Mouse (Mus musculus) stomach, embryonic 16.5 days (tissue): Measurements from ENCODE around the gene Phf23. TPM values are rescaled to one million over a fixed set of nuclear protein-coding genes. Genes with fewer than 3 reads are reported as not detected.
A peak's percentile ranks its signal among the peaks of the same experiment; 100 is the strongest.

ENCODE experiments used
- ATAC-seq: fragments of 200-750 bp; cut with Nextera tagmentation; 2 replicates; pipeline ENCODE4 v1.8.0; 2017; ENCODE audit warnings: moderate number of reproducible peaks, moderate TSS enrichment; ENCODE audit not compliant: insufficient read depth, low FRiP score
- H3K27ac ChIP-seq: fragments of 300-500 bp; sonication (generic); 2 replicates; pipeline ENCODE4 v1.5.1; 2014; ENCODE audit warnings: low read length
- H3K27me3 ChIP-seq: fragments of 300-500 bp; sonication (generic); 2 replicates; pipeline ENCODE4 v1.6.1; 2014; ENCODE audit warnings: low read length, control low read depth, mixed read lengths; ENCODE audit not compliant: control insufficient read depth, insufficient read depth
- H3K36me3 ChIP-seq: fragments of 300-500 bp; sonication (generic); 2 replicates; pipeline ENCODE4 v1.6.1; 2014; ENCODE audit warnings: low read length; ENCODE audit not compliant: control insufficient read depth, insufficient read depth
- H3K4me1 ChIP-seq: fragments of 300-500 bp; sonication (generic); 2 replicates; pipeline ENCODE4 v1.6.1; 2014; ENCODE audit warnings: low read length, control low read depth, mixed read lengths; ENCODE audit not compliant: control insufficient read depth, insufficient read depth
- H3K4me2 ChIP-seq: fragments of 300-500 bp; sonication (generic); 2 replicates; pipeline ENCODE4 v1.6.1; 2014; ENCODE audit warnings: low read depth, low read length, mixed read lengths
- H3K4me3 ChIP-seq: fragments of 300-500 bp; sonication (generic); replicated peaks from 2 replicates; pipeline ENCODE4 v1.5.1; 2014; ENCODE audit warnings: mild to moderate bottlenecking, low read length
- H3K9ac ChIP-seq: fragments of 300-500 bp; sonication (generic); 2 replicates; pipeline ENCODE4 v1.6.1; 2014; ENCODE audit warnings: low read length
- H3K9me3 ChIP-seq: fragments of 300-500 bp; sonication (generic); replicated peaks from 2 replicates; pipeline ENCODE4 v1.6.1; 2016; ENCODE audit warnings: low read length, control low read depth; ENCODE audit not compliant: control insufficient read depth
- WGBS: fragments of 180-500 bp; shearing (Covaris S2); extraction: QIAGEN DNeasy Blood & Tissue Kit; methylation state at CpG from one replicate; pipeline ENCODE4 v1.1.7; 2014; 5-methylcytosine and 5-hydroxymethylcytosine counted together
- polyA plus RNA-seq: library from polyadenylated mRNA; unstranded; fragments of >200 nt; fragmentation: Nextera tagmentation; extraction: Ambion mirVana; gene quantifications from 2 replicates; pipeline ENCODE4 v1.2.1, GENCODE M21; 2015

The Phf23 gene
- polyA plus RNA-seq, 1 experiment from 2014 or later, result 47.9 TPM

GRCm38 (mm10) chr11:69982877-69983276 lies 12.7 kb upstream of the Phf23 start:
- 14% methylated on average over 5 of the region's 5 CpGs for WGBS
- 0 out of 2 replicates have a peak overlapping the region, but pooled peaks have one; percentile 7 for H3K27ac ChIP-seq
- H3K4me2 ChIP-seq, result peak overlapping the region; percentile 76
- H3K9ac ChIP-seq, result peak overlapping the region; percentile 99
- no peaks in the 10 kb centered on the region for H3K27me3 ChIP-seq
- peaks cover 14% of the 10 kb centered on the region for H3K36me3 ChIP-seq
- peaks cover 16% of the 10 kb centered on the region for H3K4me1 ChIP-seq
- no peak for ATAC-seq
- no peaks in the 10 kb centered on the region for H3K9me3 ChIP-seq
- H3K4me3 ChIP-seq, result peak overlapping the region; percentile 94; the same call in 1 of the 2 replicates

DNA sequence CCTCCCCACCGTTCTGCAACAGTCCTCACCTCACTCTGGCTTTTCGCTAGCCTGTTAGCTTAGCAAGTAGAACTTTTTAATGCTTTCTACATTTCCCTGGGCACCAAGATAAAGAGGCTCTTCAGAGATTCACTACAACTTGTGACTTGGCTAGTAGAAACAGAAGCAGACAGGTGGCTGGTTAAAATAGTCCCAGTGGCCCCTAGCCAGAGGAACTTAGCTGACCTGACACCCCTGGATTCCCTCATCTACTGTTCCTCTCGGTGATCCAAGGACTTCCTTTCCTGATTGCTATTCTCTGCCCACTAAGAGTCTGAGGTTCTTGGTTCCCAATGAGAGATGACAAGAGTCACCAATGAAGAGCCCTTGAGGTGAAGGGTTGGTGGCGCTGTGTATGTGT lies 12.2 kb upstream of the Phf23 start:
- Histone ChIP-seq H3K36me3 (peaks cover 15% of the 10 kb centered on the region), H3K27me3 (no peaks in the 10 kb centered on the region), H3K27ac (0 out of 2 replicates have a peak overlapping the region, but pooled peaks have one; percentile 7), H3K4me3 (no peak overlapping the region), H3K4me2 (no peak overlapping the region; the same call in 1 of the 2 replicates), H3K9me3 (no peaks in the 10 kb centered on the region), H3K4me1 (peaks cover 16% of the 10 kb centered on the region), H3K9ac (peak overlapping the region; percentile 99)
- WGBS, result 85% methylated on average over 4 of the region's 4 CpGs
- no peak for ATAC-seq

DNA sequence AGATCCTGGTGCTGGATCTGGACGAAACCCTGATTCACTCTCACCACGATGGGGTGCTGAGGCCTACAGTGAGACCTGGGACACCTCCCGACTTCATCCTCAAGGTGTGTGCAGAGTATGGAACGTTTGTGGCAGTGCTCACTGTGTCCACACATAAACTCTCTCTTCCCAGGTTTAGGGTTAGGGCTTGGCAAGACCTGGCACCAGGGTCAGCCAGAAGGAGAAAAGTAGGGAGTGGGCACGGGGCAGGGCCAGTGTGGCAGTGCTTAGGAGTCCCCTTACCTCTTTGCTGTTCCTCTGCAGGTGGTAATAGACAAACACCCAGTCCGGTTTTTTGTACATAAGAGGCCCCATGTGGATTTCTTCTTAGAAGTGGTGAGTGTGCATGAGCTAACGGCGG lies 11.1 kb upstream of the Phf23 start:
- ATAC-seq, result no peak
- Histone ChIP-seq H3K4me1 (peaks cover 15% of the 10 kb centered on the region), H3K4me2 (no peak overlapping the region), H3K27ac (no peak overlapping the region), H3K27me3 (no peaks in the 10 kb centered on the region), H3K36me3 (peaks cover 25% of the 10 kb centered on the region), H3K4me3 (no peak overlapping the region), H3K9ac (no peak overlapping the region), H3K9me3 (no peaks in the 10 kb centered on the region)
- 88% methylated on average over 8 of the region's 8 CpGs for WGBS

DNA sequence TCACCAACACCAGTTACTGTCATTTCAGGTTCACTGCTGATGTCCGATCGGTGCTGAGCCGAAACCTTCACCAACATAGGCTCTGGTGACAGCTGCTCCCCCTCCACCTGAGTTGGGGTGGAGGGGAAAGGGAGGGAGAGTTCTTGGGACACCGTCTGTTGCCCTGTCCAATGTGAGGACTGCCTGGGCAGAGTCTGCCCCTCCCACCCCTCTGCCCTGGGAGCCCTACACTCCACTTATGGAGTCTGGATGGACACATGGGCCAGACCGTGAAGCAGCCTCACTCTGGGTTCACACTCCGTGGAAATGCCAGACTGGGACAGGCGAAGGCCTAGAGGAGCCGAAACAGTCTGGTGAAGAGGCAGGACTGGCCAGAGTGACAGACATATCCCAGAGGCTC lies 5.6 kb upstream of the Phf23 start:
- Histone ChIP-seq H3K4me1 (peaks cover 22% of the 10 kb centered on the region), H3K4me3 (no peak overlapping the region), H3K36me3 (peaks cover 32% of the 10 kb centered on the region), H3K9ac (no peak overlapping the region), H3K4me2 (no peak overlapping the region), H3K27me3 (no peaks in the 10 kb centered on the region), H3K27ac (peak overlapping the region; percentile 96), H3K9me3 (no peaks in the 10 kb centered on the region)
- WGBS, result 92% methylated on average over 8 of the region's 8 CpGs
- ATAC-seq, result no peak

- peaks cover 28% of the 10 kb centered on the region for H3K36me3 ChIP-seq
- peak within 1 kb of the TSS; percentile 96 for H3K27ac ChIP-seq
- H3K4me1 ChIP-seq, result peaks cover 24% of the 10 kb centered on the region
- no peaks in the 10 kb centered on the region for H3K9me3 ChIP-seq
- H3K27me3 ChIP-seq, result no peaks in the 10 kb centered on the region
- H3K4me2 ChIP-seq, result peak within 1 kb of the TSS; percentile 73
- ATAC-seq, result peak; percentile 75
- H3K9ac ChIP-seq, result peak within 1 kb of the TSS; percentile 98
- H3K4me3 ChIP-seq, result peak within 1 kb of the TSS; percentile 96
- WGBS, result under 1% methylated on average over 40 of the region's 40 CpGs
Observed at GRCm38 (mm10) chr11:69990850-69991691, 4.5 kb upstream of the Phf23 start, which contains the start of gene Gabarap. TSS of gene Gabarap (plus strand) at chr11:69991143.

GRCm38 (mm10) chr11:69991711-69992110 lies 3.9 kb upstream of the Phf23 start:
- ATAC-seq, result no peak
- H3K36me3 ChIP-seq, result peaks cover 28% of the 10 kb centered on the region
- peaks cover 24% of the 10 kb centered on the region for H3K4me1 ChIP-seq
- H3K27ac ChIP-seq, result peak overlapping the region; percentile 96
- H3K9ac ChIP-seq, result peak overlapping the region; percentile 98
- H3K27me3 ChIP-seq, result no peaks in the 10 kb centered on the region
- peak overlapping the region; percentile 96 for H3K4me3 ChIP-seq
- H3K9me3 ChIP-seq, result no peaks in the 10 kb centered on the region
- under 1% methylated on average over 15 of the region's 15 CpGs for WGBS
- peak overlapping the region; percentile 73 for H3K4me2 ChIP-seq

DNA sequence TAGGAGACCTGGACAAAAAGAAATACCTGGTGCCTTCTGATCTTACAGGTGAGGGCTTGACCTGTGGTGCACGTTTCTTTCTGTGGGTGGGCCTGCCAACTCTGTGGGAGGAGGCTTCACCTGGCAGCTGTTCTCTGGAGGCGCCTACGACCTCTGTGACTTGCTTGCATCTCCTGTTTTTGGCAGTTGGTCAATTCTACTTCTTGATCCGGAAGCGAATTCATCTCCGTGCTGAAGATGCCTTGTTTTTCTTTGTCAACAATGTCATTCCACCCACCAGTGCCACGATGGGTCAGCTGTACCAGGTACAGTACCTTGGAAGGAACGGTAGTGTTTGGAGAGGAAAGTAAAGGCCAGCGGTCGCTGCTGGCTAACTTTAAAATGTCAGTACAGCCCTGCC lies 3.2 kb upstream of the Phf23 start:
- 74% methylated on average over 10 of the region's 10 CpGs for WGBS
- no peak for ATAC-seq
- Histone ChIP-seq H3K27ac (no peak overlapping the region), H3K4me2 (peak overlapping the region; percentile 73), H3K4me1 (peaks cover 24% of the 10 kb centered on the region), H3K9ac (peak overlapping the region; percentile 98), H3K9me3 (no peaks in the 10 kb centered on the region), H3K27me3 (no peaks in the 10 kb centered on the region), H3K4me3 (peak overlapping the region; percentile 96), H3K36me3 (peaks cover 26% of the 10 kb centered on the region)

- Histone ChIP-seq H3K9me3 (no peaks in the 10 kb centered on the region), H3K9ac (peak overlapping the region; percentile 98), H3K36me3 (peaks cover 26% of the 10 kb centered on the region), H3K4me3 (peak overlapping the region; percentile 96; the same call in 1 of the 2 replicates), H3K4me1 (peaks cover 27% of the 10 kb centered on the region), H3K27ac (no peak overlapping the region), H3K4me2 (peak overlapping the region; percentile 73), H3K27me3 (no peaks in the 10 kb centered on the region)
- WGBS, result 85% methylated on average over 3 of the region's 3 CpGs
- ATAC-seq, result no peak
Observed at GRCm38 (mm10) chr11:69992932-69993331, 2.6 kb upstream of the Phf23 start.

- Histone ChIP-seq H3K9me3 (no peaks in the 10 kb centered on the region), H3K4me3 (peak overlapping the region; percentile 75), H3K36me3 (peaks cover 17% of the 10 kb centered on the region), H3K27ac (no peak overlapping the region), H3K27me3 (no peaks in the 10 kb centered on the region), H3K9ac (no peak overlapping the region), H3K4me1 (peaks cover 28% of the 10 kb centered on the region), H3K4me2 (peak overlapping the region; percentile 45)
- ATAC-seq, result no peak
- WGBS, result 77% methylated on average over 11 of the region's 11 CpGs
Observed at GRCm38 (mm10) chr11:69994401-69995090, 1.0 kb upstream of the Phf23 start.
